Mouse (Mus musculus) mouse embryonic stem cell (cell line): ENCODE results near the gene Adamts13.

ENCODE experiments used
- in situ Hi-C, 2 experiments: fragments of 300-500 bp; cut with MboI; formaldehyde crosslinking; loops; 1 replicate in 1 of 2; 3 replicates in 1 of 2; pipeline ENCODE4 v1.14.3; 2019 to 2020; ENCODE audit warnings: low sequenced_read_pairs in 2 of 2, low pct_unique_long_range_greater_than_20kb in 1 of 2, mixed read lengths in 1 of 2; ENCODE audit not compliant: unreplicated experiment in 1 of 2

The Adamts13 gene

DNA sequence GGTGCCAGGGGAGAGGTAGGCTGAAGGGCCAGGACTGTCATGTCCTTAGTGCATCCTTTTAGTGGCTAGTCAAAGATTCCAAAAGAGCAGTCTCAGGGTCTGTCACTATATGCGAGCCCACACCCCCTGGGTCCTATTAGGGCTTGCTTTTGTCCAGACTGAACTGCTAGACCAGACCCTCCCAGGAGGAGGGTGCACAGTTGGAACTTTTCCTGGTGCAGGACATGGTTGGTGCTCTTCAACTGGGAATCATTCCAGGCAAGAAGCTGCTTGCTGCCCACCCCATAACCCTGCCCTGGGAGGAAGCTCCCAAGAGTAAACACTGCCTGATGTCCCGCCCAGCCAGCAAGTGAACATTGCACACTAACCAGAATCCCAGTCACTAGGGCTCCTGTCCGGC is at the start of gene Adamts13:
TSS of gene Adamts13 (plus strand) at position 301 of the 400 bp plus-strand sequence.
- in situ Hi-C loops: no loop called here

DNA sequence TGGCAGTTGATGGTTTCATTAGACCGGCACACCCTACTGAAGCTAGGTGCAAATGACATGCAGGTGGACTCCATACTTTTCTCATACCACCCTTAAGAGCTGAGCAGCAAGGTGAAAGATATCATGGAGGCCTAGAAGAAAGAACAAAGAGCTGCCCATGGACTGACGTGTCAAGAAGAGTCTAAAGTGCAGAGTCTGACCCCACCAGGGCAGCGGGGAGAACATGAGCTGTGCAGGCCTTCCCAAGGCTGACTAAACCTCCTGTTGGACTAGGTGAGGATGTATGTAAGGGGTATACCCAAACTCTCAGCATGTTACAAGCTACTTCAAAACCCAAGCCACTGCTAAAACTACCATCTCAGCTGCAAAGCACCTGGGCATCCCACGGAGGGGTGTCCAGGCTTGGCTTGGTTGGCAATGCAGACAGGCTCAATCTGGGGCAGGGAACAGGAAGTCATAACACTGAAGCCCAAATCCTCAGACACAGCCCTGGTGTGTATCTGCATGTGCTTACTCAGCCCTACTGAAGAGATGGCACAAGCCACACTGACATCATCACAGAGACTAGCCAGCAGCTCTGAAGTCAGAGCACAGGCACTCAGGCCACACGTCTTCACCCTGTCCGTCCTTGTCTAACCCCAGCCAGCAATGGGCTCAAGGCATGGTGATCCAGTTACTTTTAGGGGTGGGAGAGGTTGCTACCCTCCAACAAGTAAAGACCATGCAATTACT is 45.3 kb upstream of the Adamts13 start:
- in situ Hi-C loops: no loop called here

GRCm38 (mm10) chr2:26930390-26930789 is 42.8 kb upstream of the Adamts13 start:
- in situ Hi-C loops: no loop called here

- in situ Hi-C loops: no loop called here
Measured at GRCm38 (mm10) chr2:26932473-26933303, 40.5 kb upstream of the Adamts13 start.

- in situ Hi-C loops: no loop called here
Measured at GRCm38 (mm10) chr2:26933304-26934055, 39.7 kb upstream of the Adamts13 start, which contains the start of the genes Surf4 and Stkld1. Surf4 (minus strand) TSS chr2:26933928. Stkld1 (plus strand) TSS chr2:26934047.

- in situ Hi-C loops: no loop called here
Measured at GRCm38 (mm10) chr2:26935286-26935685, 37.9 kb upstream of the Adamts13 start.

GRCm38 (mm10) chr2:26936425-26936824 is 36.8 kb upstream of the Adamts13 start:
- in situ Hi-C loops: no loop called here

- in situ Hi-C loops: no loop called here
Measured at GRCm38 (mm10) chr2:26941539-26941938, 31.7 kb upstream of the Adamts13 start.

GRCm38 (mm10) chr2:26943253-26943652 is 30.0 kb upstream of the Adamts13 start:
- in situ Hi-C loops: no loop called here

DNA sequence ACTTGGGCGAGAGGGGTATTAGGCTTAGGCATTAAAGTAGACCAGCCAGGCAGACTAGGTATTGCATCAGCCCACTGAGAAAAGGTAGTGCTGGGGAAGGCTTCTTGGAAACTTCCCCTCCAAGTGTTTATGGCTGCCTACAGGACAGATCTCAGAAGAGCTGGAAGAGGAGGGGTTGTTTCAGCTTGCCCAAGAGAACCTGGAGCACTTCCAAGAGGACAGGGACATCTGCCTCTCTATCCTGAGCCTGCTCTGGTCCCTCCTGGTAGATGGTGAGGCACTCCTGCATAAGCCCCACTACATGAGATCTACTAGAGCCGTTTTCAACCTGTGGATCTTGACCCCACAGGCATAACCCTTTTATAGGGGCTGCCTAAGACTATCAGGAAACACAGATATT is 22.8 kb upstream of the Adamts13 start:
- in situ Hi-C loops: no loop called here

- in situ Hi-C loops: no loop called here
Measured at GRCm38 (mm10) chr2:26951346-26951905, 21.8 kb upstream of the Adamts13 start.

DNA sequence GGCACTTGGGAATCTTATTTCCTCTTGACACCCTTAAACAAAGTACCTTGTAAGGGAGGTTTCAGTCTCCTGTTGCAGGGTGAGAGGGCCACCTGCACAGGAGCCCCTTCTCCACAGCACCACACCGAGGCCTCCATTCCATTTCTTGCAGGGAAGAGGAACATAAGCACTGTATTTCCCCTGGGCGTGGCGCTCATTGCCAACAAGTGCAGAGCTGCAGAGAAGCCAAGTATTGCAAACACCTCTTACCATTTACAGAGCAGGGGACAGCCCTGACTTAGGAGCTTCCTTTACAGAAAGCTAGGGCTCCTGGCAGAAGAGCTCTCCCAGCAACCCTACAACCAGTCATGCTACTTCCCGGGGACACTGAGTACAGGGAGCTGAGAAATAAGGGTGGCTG is 21.0 kb upstream of the Adamts13 start:
- in situ Hi-C loops: no loop called here

GRCm38 (mm10) chr2:26952866-26953265 is 20.4 kb upstream of the Adamts13 start:
- in situ Hi-C loops: no loop called here

GRCm38 (mm10) chr2:26954735-26955395 is 18.4 kb upstream of the Adamts13 start:
- in situ Hi-C loops: no loop called here

DNA sequence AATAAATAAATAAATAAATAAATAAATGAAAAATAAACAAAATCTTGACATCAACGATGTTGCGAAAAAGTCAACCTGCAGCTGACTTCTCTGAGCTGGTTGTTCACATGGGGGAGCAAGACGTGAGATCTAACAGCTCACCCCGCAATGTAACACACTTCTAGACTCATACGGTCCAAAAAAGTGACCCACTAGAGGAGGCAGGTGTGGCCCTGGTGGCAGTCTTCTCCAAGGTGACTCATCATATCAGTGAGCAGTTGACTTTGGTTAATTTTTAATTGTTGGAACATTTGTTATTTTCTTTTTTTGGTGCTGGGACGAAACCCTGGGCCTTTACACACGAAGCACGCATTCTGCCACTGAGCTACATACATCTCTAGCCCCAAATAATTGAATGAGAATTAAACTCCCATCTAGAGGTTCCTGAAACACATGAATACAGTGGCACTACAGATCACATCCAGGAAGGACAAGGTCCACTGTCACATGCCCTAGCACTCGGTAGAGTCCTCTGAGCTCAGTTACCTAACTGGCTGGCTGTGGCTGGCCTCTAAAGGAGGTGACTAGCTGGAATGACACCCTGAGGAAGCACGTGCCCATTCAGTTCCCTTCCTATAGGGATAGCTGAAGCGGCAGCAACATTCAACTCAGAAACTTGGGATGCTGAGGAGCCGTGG is 16.3 kb upstream of the Adamts13 start:
- in situ Hi-C loops: no loop called here

GRCm38 (mm10) chr2:26957488-26957859 is 15.7 kb upstream of the Adamts13 start:
- in situ Hi-C loops: no loop called here

GRCm38 (mm10) chr2:26960756-26961155 is 12.5 kb upstream of the Adamts13 start:
- in situ Hi-C loops: no loop called here
